Mouse (Mus musculus): ENCODE results near the gene Thbs1. TPM values are rescaled to one million over a fixed set of nuclear protein-coding genes. Genes with fewer than 3 reads are reported as not detected.

Thbs1 gene
- polyA plus RNA-seq, 1 experiment from 2014 or later = 30.1 TPM

DNA sequence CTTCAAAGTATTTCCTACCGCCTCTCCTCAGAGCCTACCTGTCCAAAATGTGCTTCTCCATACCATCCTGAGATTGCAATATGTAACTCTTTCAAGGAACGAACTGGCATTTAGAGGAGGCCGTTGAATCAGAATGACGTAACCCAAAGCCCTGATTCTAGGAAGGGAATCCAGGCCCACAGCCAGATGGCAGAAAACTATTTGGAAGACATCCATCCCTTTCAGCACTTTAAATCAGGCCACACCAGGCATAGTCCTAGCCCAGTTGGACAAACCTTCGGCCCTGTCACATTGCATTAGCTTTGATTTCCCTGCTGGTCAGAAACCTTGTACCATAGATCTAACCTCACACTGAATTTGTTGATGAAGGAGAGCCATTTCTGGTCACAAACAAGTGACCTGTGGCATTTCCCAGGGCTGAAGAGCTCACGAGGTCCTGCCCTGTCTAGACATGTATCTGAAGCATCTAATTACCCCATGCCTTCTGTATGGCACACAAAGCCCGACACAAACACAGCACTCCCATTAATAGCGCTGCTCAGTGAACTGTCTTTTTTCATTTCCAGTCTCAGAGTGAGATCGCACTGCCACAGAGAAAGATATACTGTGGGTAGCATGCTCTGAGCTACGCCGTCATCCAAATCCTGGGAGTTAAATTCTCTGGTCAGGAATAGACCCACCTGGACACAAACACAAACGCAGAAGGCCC lies 38.3 kb downstream of the Thbs1 start:
- Histone ChIP-seq H3K4me3 (replicated peaks) (no peak overlapping the region), H3K27me3 (no peaks in the 10 kb centered on the region), H3K4me1 (replicated peaks) (no peaks in the 10 kb centered on the region), H3K4me2 (no peak overlapping the region), H3K9me3 (replicated peaks) (no peaks in the 10 kb centered on the region), H3K36me3 (no peaks in the 10 kb centered on the region), H3K9ac (no peak overlapping the region), H3K27ac (no peak overlapping the region)
- WGBS (ENCODE audit: insufficient replicate concordance) = 68% methylated on average over 12 of the region's 12 CpGs
- DNase-seq (no peak), ATAC-seq (ENCODE audit: low read depth) (no peak)

DNA sequence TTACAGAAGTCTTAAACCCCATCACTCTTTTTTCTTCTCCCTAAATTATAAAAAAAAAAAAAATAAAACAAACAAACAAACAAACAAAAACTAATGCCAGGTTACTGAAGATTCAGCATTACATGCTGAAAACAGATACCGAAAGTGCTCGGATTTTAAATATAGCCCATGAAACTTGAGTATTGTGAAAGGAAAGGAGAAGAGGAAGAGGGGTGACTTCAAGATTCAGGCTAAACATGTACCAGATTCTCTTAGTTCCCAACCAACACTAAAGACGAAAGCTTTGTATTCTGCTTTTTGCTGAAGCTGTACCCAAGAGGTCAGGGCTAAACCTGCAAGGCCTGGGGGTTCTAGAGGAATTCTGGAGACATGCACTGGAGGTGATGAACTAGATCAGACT lies 46.4 kb downstream of the Thbs1 start:
- 69% methylated on average over 3 of the region's 3 CpGs for WGBS (ENCODE audit: insufficient replicate concordance)
- H3K9ac ChIP-seq = no peak overlapping the region
- no peak overlapping the region for H3K4me3 ChIP-seq (replicated peaks)
- no peak for DNase-seq
- no peaks in the 10 kb centered on the region for H3K36me3 ChIP-seq
- ATAC-seq (ENCODE audit: low read depth) = no peak
- no peaks in the 10 kb centered on the region for H3K27me3 ChIP-seq
- no peaks in the 10 kb centered on the region for H3K4me1 ChIP-seq (replicated peaks)
- H3K9me3 ChIP-seq (replicated peaks) = no peaks in the 10 kb centered on the region
- no peak overlapping the region for H3K27ac ChIP-seq
- H3K4me2 ChIP-seq = no peak overlapping the region

DNA sequence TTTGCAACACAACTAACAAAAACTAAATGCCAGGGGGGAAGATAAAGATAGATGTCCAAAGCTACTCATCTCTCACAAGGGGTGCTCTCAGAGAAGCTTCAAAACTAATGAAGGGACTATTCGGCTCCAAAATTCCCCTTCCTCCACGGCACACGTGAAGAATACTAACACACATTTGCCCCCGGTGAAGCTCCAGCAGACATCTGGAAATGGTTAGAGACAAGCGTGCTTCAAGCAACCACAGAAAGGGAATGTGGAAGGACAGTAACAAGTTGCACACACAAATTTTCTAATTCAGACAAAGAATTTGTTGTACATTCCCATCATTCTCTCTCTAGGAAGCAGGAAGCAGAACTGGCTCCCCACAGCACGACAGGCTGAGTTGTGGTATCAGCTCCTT lies 47.5 kb downstream of the Thbs1 start:
- Histone ChIP-seq H3K4me2 (no peak overlapping the region), H3K9me3 (replicated peaks) (no peaks in the 10 kb centered on the region), H3K9ac (no peak overlapping the region), H3K27me3 (no peaks in the 10 kb centered on the region), H3K36me3 (no peaks in the 10 kb centered on the region), H3K4me3 (replicated peaks) (no peak overlapping the region), H3K4me1 (replicated peaks) (no peaks in the 10 kb centered on the region), H3K27ac (no peak overlapping the region)
- ATAC-seq (ENCODE audit: low read depth) (no peak), DNase-seq (no peak)
- WGBS (ENCODE audit: insufficient replicate concordance) = 57% methylated on average over 6 of the region's 6 CpGs

- Histone ChIP-seq H3K4me3 (replicated peaks) (no peak overlapping the region), H3K27me3 (no peaks in the 10 kb centered on the region), H3K9me3 (replicated peaks) (no peaks in the 10 kb centered on the region), H3K4me2 (no peak overlapping the region), H3K36me3 (no peaks in the 10 kb centered on the region), H3K9ac (no peak overlapping the region), H3K27ac (no peak overlapping the region), H3K4me1 (replicated peaks) (no peaks in the 10 kb centered on the region)
- ATAC-seq (ENCODE audit: low read depth) (no peak), DNase-seq (no peak)
- WGBS (ENCODE audit: insufficient replicate concordance) = 56% methylated on average over 6 of the region's 6 CpGs
Measured at GRCm38 (mm10) chr2:118160547-118160946, 48.9 kb downstream of the Thbs1 start.

DNA sequence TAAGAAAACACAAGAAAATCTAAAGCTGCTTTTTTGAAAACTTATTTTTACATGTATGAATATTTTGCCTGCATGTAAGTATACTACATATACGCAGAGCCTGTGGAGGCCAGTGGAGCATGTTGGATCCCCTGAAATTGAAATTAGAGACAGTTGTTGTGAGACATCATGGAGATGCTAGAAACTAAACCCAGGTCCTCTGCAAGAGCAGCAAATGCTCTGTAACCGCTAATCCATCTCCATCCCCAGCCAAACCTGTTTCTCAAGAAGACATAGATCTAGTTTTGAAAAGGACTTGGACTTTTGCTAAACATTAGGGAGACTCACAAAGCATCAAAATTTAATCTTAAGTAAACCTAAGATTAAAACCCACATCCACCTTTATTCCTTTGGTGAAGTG lies 49.3 kb downstream of the Thbs1 start:
- 82% methylated on average over 2 of the region's 2 CpGs for WGBS (ENCODE audit: insufficient replicate concordance)

DNA sequence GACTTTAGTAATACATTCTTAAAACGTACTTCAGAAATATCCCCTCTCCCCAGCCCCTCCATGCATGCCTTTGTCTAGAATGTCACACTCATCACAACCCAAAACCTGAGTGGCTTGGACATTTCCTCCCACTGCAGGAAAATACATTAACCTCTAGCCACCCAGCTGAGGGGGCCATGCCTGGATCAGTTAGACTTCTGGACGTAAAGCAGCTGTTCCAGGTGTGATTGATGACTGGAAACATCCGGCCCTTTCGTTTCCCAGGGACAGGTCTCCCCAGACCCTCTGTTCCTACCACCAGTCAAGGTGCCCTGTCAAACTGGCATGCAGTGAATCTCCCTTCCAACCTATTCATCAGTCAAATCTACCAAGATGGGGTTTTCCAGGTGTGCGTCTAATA lies 50.8 kb downstream of the Thbs1 start:
- no peak for DNase-seq
- 61% methylated on average over 5 of the region's 5 CpGs for WGBS (ENCODE audit: insufficient replicate concordance)

More for the DNA sequence above, 49.3 kb downstream of the Thbs1 start:
- no peak for ATAC-seq (ENCODE audit: low read depth)
- no peak for DNase-seq
- Histone ChIP-seq H3K4me3 (replicated peaks) (no peak overlapping the region), H3K27me3 (no peaks in the 10 kb centered on the region), H3K36me3 (no peaks in the 10 kb centered on the region), H3K4me1 (replicated peaks) (no peaks in the 10 kb centered on the region), H3K9me3 (replicated peaks) (no peaks in the 10 kb centered on the region), H3K4me2 (no peak overlapping the region), H3K9ac (no peak overlapping the region), H3K27ac (no peak overlapping the region)

DNA sequence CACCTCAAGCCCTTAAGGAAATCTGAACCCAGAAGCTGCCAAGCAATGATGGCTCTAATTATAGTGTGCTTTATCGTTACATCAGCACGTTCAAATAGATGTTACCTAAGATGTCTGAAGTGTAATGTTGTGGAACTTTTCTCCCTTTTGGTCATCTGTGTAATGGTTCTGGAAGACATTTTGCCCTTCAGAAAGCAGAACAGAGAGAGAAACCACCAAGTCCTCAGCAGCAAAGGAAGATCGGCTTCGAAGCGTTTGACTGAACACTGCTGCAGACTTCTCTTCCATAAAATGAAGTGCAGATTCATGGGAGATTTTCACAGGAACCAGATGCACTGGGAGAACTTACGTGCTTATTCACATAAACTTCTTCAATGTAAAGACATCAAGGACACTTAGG lies 52.5 kb downstream of the Thbs1 start:
- ATAC-seq (ENCODE audit: low read depth) = no peak
- DNase-seq = no peak
- Histone ChIP-seq H3K9me3 (replicated peaks) (no peaks in the 10 kb centered on the region), H3K9ac (no peak overlapping the region), H3K4me3 (replicated peaks) (no peak overlapping the region), H3K27ac (no peak overlapping the region), H3K4me1 (replicated peaks) (no peaks in the 10 kb centered on the region), H3K36me3 (no peaks in the 10 kb centered on the region), H3K27me3 (no peaks in the 10 kb centered on the region), H3K4me2 (no peak overlapping the region)
- WGBS (ENCODE audit: insufficient replicate concordance) = 79% methylated on average over 6 of the region's 6 CpGs

More for the DNA sequence above, 50.8 kb downstream of the Thbs1 start:
- Histone ChIP-seq H3K4me2 (no peak overlapping the region), H3K4me3 (replicated peaks) (no peak overlapping the region), H3K9ac (no peak overlapping the region), H3K4me1 (replicated peaks) (no peaks in the 10 kb centered on the region), H3K27me3 (no peaks in the 10 kb centered on the region), H3K9me3 (replicated peaks) (no peaks in the 10 kb centered on the region), H3K27ac (no peak overlapping the region), H3K36me3 (no peaks in the 10 kb centered on the region)
- ATAC-seq (ENCODE audit: low read depth) = no peak

GRCm38 (mm10) chr2:118165691-118166090 lies 54.0 kb downstream of the Thbs1 start:
- H3K9me3 ChIP-seq (replicated peaks) = no peaks in the 10 kb centered on the region
- no peaks in the 10 kb centered on the region for H3K27me3 ChIP-seq
- DNase-seq = no peak
- no peaks in the 10 kb centered on the region for H3K4me1 ChIP-seq (replicated peaks)
- no peaks in the 10 kb centered on the region for H3K36me3 ChIP-seq
- ATAC-seq (ENCODE audit: low read depth) = no peak
- no peak overlapping the region for H3K4me3 ChIP-seq (replicated peaks)
- H3K9ac ChIP-seq = no peak overlapping the region
- 64% methylated on average over 2 of the region's 2 CpGs for WGBS (ENCODE audit: insufficient replicate concordance)
- no peak overlapping the region for H3K4me2 ChIP-seq
- H3K27ac ChIP-seq = no peak overlapping the region

- Histone ChIP-seq H3K4me3 (replicated peaks) (no peak overlapping the region), H3K9ac (no peak overlapping the region), H3K36me3 (no peaks in the 10 kb centered on the region), H3K27ac (no peak overlapping the region), H3K4me1 (replicated peaks) (no peaks in the 10 kb centered on the region), H3K9me3 (replicated peaks) (no peaks in the 10 kb centered on the region), H3K27me3 (no peaks in the 10 kb centered on the region), H3K4me2 (no peak overlapping the region)
- DNase-seq (no peak), ATAC-seq (ENCODE audit: low read depth) (no peak)
- WGBS (ENCODE audit: insufficient replicate concordance) = 63% methylated on average over 4 of the region's 4 CpGs
Measured at GRCm38 (mm10) chr2:118167731-118168130, 56.1 kb downstream of the Thbs1 start.

DNA sequence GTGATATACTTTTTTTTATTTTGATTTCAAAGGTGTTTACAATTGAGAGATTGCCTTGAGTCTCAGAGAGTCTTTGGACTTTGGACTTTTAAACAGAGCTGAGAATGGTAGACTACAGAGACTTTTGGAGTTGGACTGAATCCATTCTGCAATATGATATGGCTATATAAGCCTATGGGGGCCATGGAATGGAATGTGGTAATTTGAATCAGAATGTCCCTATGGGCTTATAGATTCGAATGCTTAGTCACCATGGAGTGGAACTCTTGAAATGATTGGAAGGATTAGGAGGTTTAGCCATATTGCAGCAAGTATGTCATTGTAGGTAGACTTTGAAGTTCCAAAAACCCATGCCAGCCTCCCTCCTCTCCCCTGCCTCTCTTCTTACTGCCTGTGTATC lies 56.5 kb downstream of the Thbs1 start:
- ATAC-seq (ENCODE audit: low read depth) (no peak), DNase-seq (no peak)
- Histone ChIP-seq H3K4me3 (replicated peaks) (no peak overlapping the region), H3K27me3 (no peaks in the 10 kb centered on the region), H3K36me3 (no peaks in the 10 kb centered on the region), H3K9ac (no peak overlapping the region), H3K4me2 (no peak overlapping the region), H3K27ac (no peak overlapping the region), H3K4me1 (replicated peaks) (no peaks in the 10 kb centered on the region), H3K9me3 (replicated peaks) (no peaks in the 10 kb centered on the region)
- 55% methylated on average over 1 of the region's 1 CpGs for whole genome bisulfite sequencing (ENCODE audit: insufficient replicate concordance)

GRCm38 (mm10) chr2:118174558-118175383 lies 63.1 kb downstream of the Thbs1 start:
- no peak overlapping the region for H3K4me3 ChIP-seq (replicated peaks)
- no peaks in the 10 kb centered on the region for H3K27me3 ChIP-seq
- no peaks in the 10 kb centered on the region for H3K4me1 ChIP-seq (replicated peaks)
- no peak overlapping the region for H3K27ac ChIP-seq
- H3K9ac ChIP-seq = no peak overlapping the region
- DNase-seq (no peak), ATAC-seq (ENCODE audit: low read depth) (no peak)
- no peaks in the 10 kb centered on the region for H3K9me3 ChIP-seq (replicated peaks)
- no peak overlapping the region for H3K4me2 ChIP-seq
- H3K36me3 ChIP-seq = no peaks in the 10 kb centered on the region
- 76% methylated on average over 10 of the region's 10 CpGs for WGBS (ENCODE audit: insufficient replicate concordance)
